Mouse (Mus musculus) left cerebral cortex, postnatal 10 days (tissue): Measurements from ENCODE around the gene Triobp. TPM values are rescaled to one million over a fixed set of nuclear protein-coding genes. Genes with fewer than 3 reads are reported as not detected.

ENCODE experiments used
- DNase-seq, 2 experiments: peaks; one replicate each; pipeline ENCODE4 v3.0.0; 2021 to 2022; ENCODE audit warnings: low spot score in 2 of 2, mixed read lengths in 1 of 2; ENCODE audit errors: extremely low spot score in 1 of 2
- intact Hi-C: fragments of 180-260 bp; cut with DNase I; formaldehyde crosslinking; loops from one replicate; pipeline ENCODE4 v1.15.1; 2025
- total RNA-seq, 2 experiments: library from RNA; stranded (reverse); gene quantifications; 2 replicates each; pipeline ENCODE4 v1.2.3; 2021

Gene Triobp
- total RNA-seq, 2 experiments from 2014 or later: 31.7 to 37.6 TPM

DNA sequence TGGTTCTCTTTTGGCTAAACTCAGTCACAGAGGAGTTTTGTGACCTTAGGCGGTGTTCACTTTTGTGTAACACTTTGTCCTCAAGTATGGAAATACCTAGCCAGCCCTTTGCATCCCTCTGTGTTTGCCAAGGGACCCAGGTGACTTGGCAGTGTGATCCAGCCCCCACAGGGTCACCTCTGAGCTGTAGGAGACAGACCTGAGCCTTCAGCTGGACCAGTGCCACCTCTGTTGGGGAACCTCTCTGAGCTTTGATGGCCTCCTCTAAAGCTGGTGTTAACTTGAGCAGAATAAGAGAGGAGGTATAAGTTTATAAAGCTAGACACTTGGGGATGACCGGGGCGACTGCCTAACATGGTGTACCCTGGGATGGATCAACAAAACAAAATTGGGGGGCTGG is 1.4 kb downstream of the Triobp start:
- intact Hi-C loops: no loop called here
- no peak for DNase-seq

- no peak for DNase-seq
Observed at GRCm38 (mm10) chr15:78955663-78956062, 8.1 kb downstream of the Triobp start.

DNA sequence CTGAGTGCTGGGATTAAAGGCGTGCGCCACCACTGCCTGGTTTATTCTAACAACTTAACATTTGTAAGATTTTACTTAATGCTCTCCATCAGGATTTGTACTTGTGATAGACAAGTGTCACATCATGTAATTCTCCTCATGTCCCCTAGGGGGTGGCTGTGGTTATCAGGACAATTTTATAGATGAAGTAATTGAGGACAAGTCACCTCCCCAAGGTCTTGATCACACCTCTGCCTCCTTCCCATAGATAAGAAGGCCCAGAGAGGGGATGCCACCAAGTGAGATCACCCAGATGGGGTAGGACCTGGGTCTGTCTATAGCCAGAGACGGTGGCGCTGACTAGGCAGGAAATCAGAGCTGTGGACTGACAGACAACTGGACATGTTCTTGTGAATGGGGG is 8.8 kb downstream of the Triobp start:
- no peak for DNase-seq
- intact Hi-C loops: no loop called here

More at GRCm38 (mm10) chr15:78955663-78956062, 8.1 kb downstream of the Triobp start:
- intact Hi-C loops: no loop called here

GRCm38 (mm10) chr15:78957021-78957420 is 9.5 kb downstream of the Triobp start:
- intact Hi-C loops: no loop called here

GRCm38 (mm10) chr15:78959537-78959936 is 12.0 kb downstream of the Triobp start:
- intact Hi-C loops: no loop called here
- DNase-seq: no peak

More at GRCm38 (mm10) chr15:78957021-78957420, 9.5 kb downstream of the Triobp start:
- DNase-seq: no peak

DNA sequence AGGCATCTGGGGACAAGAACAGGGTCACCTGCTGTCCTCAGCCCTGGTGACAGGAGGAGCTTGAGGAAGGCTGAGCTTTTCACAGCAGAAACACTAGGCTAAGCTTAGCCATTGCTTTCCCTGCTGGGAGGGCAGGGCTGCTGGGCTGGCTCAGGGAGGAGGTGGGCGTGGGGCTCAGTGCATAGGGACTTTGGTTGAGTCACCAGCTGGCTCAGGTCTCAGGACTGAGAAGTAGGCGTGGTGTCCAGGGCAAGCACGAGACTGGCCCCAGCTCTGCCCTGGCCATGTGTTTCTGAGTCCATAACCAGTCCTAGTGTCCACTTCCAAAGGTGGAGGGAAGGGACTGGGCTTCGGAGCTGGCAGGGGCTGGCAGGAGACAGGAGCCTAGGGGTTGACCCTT is 12.6 kb downstream of the Triobp start:
- DNase-seq: no peak
- intact Hi-C loops: no loop called here

GRCm38 (mm10) chr15:78962885-78963284 is 15.4 kb downstream of the Triobp start:
- peak; percentile 27 to 83 for DNase-seq
- intact Hi-C loops: no loop called here

- no peak for DNase-seq
- intact Hi-C loops: no loop called here
Observed at GRCm38 (mm10) chr15:78971626-78972025, 24.1 kb downstream of the Triobp start.

GRCm38 (mm10) chr15:78973950-78974349 is 26.4 kb downstream of the Triobp start:
- DNase-seq: no peak
- intact Hi-C loops: no loop called here

DNA sequence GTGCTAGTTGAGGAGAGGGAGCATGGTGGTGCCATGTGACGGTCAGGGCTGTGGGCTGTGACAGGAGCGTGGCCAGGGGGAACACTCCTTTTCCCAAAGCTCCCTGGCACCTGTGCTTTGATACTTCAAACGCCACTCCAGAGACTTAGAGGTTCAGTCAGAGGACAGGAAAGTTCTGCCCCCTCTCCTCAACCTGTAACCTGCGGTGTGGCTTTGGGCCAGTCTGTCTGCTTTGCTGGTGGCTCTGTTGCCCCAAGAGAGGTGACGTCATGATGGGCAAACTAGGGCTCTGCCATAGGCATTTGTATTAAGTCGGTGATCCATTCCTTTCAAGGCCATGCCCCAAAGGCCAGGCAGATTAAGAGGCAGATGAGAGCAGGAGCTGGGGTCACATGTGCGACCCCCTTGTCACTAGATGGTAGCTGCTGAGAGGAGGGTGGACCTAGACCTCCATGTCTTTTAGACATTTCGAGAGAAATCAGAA is 30.2 kb downstream of the Triobp start:
- DNase-seq: no peak
- intact Hi-C loops: no loop called here

- intact Hi-C loops: no loop called here
- DNase-seq: peak in 1 of 2 experiments; percentile 90
Observed at GRCm38 (mm10) chr15:78978875-78979274, 31.4 kb downstream of the Triobp start.

DNA sequence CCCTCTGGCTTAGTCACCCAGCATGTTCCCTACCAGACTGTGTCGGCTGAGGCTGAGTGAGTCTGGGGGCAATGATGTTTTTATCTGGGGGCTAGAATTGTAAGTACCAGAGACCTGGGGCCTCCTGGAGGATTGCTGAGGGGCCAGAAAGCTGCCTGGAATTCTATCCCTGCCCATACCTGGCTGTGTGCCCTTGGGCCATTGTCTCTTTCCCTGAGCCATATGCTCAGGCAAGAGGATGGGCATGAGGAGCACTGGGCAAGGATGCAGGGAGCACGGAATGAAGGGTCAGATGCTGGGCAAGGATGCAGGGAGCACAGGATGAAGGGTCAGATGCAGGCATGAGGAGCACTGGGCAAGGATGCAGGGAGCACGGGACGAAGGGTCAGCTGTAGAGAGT is 32.6 kb downstream of the Triobp start:
- intact Hi-C loops: no loop called here
- no peak for DNase-seq

GRCm38 (mm10) chr15:78982658-78983435 is 35.3 kb downstream of the Triobp start:
- intact Hi-C loops: no loop called here
- DNase-seq: peak; percentile 48 to 94

DNA sequence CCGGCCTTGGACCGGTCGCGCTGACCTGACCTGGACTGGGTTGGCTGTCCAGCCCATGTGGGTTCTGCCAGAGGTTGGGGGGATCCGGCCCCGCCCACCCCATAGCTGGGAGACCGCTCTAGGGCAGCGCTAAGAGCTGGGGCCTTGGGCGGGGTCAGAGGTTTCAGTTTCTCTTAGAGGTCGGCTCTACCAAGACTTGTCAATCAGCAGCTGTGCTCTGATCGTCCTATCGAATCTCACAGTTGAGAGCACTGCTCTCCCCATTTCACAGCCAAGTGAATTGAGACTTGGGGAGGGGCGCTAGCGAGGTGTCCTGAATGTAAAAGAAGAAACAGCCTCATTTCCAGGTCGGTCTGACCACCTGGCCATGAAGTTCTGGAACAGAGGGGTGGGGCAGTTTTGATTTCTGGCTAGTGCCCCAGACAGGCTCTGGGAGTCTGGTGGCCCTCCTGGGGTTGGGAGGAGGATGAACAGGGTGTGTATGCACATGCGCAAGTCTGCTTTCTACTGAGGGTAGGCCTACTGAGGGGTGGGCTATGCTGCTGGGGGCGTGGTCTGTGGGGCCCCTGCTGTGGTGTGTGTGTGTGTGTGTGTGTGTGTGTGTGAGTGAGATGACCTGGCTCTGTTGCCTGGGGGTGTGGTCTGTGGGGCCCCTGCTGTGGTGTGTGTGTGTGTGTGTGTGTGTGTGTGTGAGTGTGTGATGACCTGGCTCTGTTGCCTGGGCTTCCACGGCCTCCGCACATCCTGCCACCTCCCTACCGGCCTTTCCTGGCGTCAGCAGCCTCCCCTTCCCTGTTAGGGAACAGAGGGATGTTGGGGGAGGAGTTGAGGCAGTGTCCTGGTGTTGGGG is 36.1 kb downstream of the Triobp start:
- peak in 1 of 2 experiments; percentile 77 for DNase-seq

GRCm38 (mm10) chr15:78984286-78984778 is 36.8 kb downstream of the Triobp start:
- intact Hi-C loops: no loop called here
- no peak for DNase-seq

More for the DNA sequence above, 36.1 kb downstream of the Triobp start:
- intact Hi-C loops: no loop called here

GRCm38 (mm10) chr15:78986536-78987220 is 39.2 kb downstream of the Triobp start:
- no peak for DNase-seq
- intact Hi-C loops: no loop called here

- peak; percentile 86 to 88 for DNase-seq
- intact Hi-C loops: no loop called here
Observed at GRCm38 (mm10) chr15:78988499-78988971, 41.0 kb downstream of the Triobp start.

DNA sequence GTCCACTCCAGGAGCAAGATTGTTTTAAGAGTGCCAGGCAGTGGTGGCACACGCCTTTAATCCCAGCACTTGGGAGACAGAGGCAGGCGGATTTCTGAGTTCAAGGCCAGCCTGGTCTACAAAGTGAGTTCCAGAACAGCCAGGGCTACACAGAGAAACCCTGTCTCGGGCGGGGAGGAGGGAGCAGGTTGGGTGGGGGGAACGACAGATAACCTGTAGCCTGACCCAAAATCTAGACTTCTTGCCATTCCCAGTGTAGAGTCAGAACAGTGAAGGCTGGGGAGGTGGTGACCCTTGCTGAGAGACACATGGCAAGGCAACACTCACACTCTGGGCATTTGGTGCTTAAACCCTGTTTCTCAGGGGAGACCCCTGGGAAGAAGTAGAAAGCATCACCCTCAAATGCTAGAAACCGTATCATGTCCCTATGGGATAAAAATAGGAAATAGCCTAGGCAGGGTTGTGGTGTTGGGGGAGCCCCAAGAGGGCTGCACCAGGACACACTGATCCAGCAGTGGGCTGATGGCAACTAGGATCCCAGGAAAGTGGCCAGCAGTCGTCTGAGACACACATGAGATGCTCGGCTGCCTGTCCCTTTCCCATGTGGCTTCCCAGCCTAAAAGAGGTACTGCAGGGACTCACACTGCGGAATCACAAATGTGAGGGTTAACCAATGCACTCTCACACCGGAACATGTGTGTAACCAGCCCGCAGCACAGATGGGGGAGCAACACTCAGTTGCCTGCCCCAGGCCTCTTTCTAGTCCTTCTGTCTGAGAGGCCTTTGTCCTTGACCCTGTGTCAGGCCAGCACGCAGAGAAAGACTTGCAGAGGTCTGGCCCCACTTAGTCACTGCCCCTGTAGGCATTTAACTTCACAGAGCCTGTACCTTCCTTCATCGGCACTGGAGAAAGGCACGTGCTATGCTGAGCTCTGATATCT is 41.9 kb downstream of the Triobp start:
- intact Hi-C loops: no loop called here
- no peak for DNase-seq
